Comparison of ENCODE assay signal across 14 mouse cellular contexts in genomic region chr5:122907182-122907581, GRCm38 (mm10).
DNase-seq lines count a peak whose midpoint lies in the region.
"Had no signal": no experiment of that assay in that cellular context is flagged by ENCODE, and none has a peak within 500 bp of the region (broad histone marks: within the 10 kb centered on the region; RNA-seq: fewer than 3 reads in every experiment).

No protein-coding gene starts in this region.

- DNase-seq in ES-CJ7 (ENCODE audit: low read depth, low spot score) = peak; percentile 50
- DNase-seq in layer of hippocampus, adult 9-10 months (ENCODE audit: low spot score) = no peak
- DNase-seq: adrenal gland, adult 2 months; adrenal gland, adult 8-10 months; adrenal gland, postnatal 10 days; adrenal gland, postnatal 14 days; adrenal gland, postnatal 25 days; adrenal gland, postnatal 36 days; B cell, adult 2 months; cerebellum, adult 11 months; cerebellum, adult 11-12 months; cerebellum, adult 18-20 months; cerebellum, adult 2 months; cerebellum, adult 8-10 months had no signal
